Mouse (Mus musculus): ENCODE results near the gene Atp13a2.

DNA sequence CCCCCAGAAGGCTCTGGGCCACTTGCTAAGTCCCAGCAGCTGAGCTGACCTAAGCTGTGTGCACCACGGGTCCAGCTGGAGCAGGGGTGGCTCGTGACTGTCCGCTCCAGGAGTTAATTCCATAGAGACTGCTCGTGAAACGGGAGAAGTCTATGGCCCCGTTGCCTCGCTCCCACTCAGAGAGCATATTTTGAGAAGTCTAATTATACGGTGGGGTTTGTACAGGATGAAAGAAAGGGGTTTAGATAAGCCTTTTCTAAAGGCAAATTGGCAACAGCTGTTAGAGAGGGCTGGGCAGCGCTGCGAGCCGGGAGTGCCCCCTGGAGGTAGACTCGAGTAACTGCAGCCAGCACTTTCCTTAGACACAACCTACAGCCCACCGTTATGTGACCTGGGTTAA, 28.9 kb upstream of the Atp13a2 start:
- TF ChIP-seq TAL1 (IDR thresholded peaks at IDR 0.05; ENCODE audit: low read length) (no peak), GATA1 (IDR thresholded peaks at IDR 0.05; ENCODE audit: low read length) (no peak)
